Mouse (Mus musculus) heart, postnatal 0 days (tissue): Measurements from ENCODE around the gene Trim67. TPM values are rescaled to one million over a fixed set of nuclear protein-coding genes. Genes with fewer than 3 reads are reported as not detected.
A peak's percentile ranks its signal among the peaks of the same experiment; 100 is the strongest.

Experiments
- ATAC-seq: fragments of 200-750 bp; cut with Nextera tagmentation; 2 replicates; pipeline ENCODE4 v1.8.0; 2017; ENCODE audit warnings: low read depth, moderate number of reproducible peaks, moderate library complexity; ENCODE audit not compliant: insufficient read depth
- DNase-seq: peaks from one replicate; pipeline ENCODE4 v3.0.0-alpha.2; 2016; ENCODE audit warnings: low spot score
- H3K27ac ChIP-seq: fragments of 300-500 bp; sonication (generic); 2 replicates; pipeline ENCODE4 v1.5.1; 2014; ENCODE audit warnings: low read depth, mild to moderate bottlenecking
- H3K27me3 ChIP-seq: fragments of 300-500 bp; sonication (generic); 2 replicates; pipeline ENCODE4 v1.6.1; 2014; ENCODE audit warnings: low read length, mixed read lengths; ENCODE audit not compliant: control insufficient read depth, insufficient read depth
- H3K36me3 ChIP-seq: fragments of 300-500 bp; sonication (generic); replicated peaks from 2 replicates; pipeline ENCODE4 v1.6.1; 2014; ENCODE audit warnings: low read length, mixed read lengths; ENCODE audit not compliant: control insufficient read depth, insufficient read depth
- H3K4me1 ChIP-seq: fragments of 300-500 bp; sonication (generic); 2 replicates; pipeline ENCODE4 v1.6.1; 2014; ENCODE audit warnings: antibody characterized with exemption; ENCODE audit not compliant: control insufficient read depth, insufficient read depth
- H3K4me2 ChIP-seq: fragments of 300-500 bp; sonication (generic); 2 replicates; pipeline ENCODE4 v1.6.1; 2014; ENCODE audit warnings: low read depth, mild to moderate bottlenecking, low read length, moderate library complexity
- H3K4me3 ChIP-seq: fragments of 300-500 bp; sonication (generic); 2 replicates; pipeline ENCODE4 v1.5.1; 2014; ENCODE audit warnings: low read depth, low read length
- H3K9ac ChIP-seq: fragments of 300-500 bp; sonication (generic); replicated peaks from 2 replicates; pipeline ENCODE4 v1.6.1; 2014; ENCODE audit warnings: low read depth, low read length, mixed read lengths
- H3K9me3 ChIP-seq: fragments of 300-500 bp; sonication (generic); replicated peaks from 2 replicates; pipeline ENCODE4 v1.6.1; 2016; ENCODE audit warnings: low read length; ENCODE audit not compliant: control insufficient read depth
- CTCF ChIP-seq: IDR thresholded peaks from 2 replicates; pipeline ENCODE4 v1.5.1; 2016; ENCODE audit warnings: antibody characterized with exemption, control low read depth, low read depth
- EP300 ChIP-seq: IDR thresholded peaks from 2 replicates; pipeline ENCODE4 v1.6.1; 2016; ENCODE audit warnings: antibody characterized with exemption, low read depth
- WGBS: fragments of 180-500 bp; shearing (Covaris S2); extraction: QIAGEN DNeasy Blood & Tissue Kit; methylation state at CpG from one replicate; pipeline ENCODE4 v1.1.7; 2014; 5-methylcytosine and 5-hydroxymethylcytosine counted together
- polyA plus RNA-seq: library from polyadenylated mRNA; unstranded; fragments of >200 nt; fragmentation: Nextera tagmentation; extraction: Ambion mirVana; gene quantifications from 2 replicates; pipeline ENCODE4 v1.2.1, GENCODE M21; 2015
- total RNA-seq: library from RNA; depleted of rRNA; stranded (reverse); fragments of >200 nt; gene quantifications from 2 replicates; pipeline ENCODE4 v1.2.3, GENCODE M21; 2014; ENCODE audit warnings: low replicate concordance

The Trim67 gene
- total and polyA plus RNA-seq, 2 experiments from 2014 or later = 0.07 to 0.08 TPM

GRCm38 (mm10) chr8:124793661-124794485, 981 bp downstream of the Trim67 start:
- peak overlapping the region; percentile 59 for H3K4me3 ChIP-seq
- H3K9me3 ChIP-seq = no peaks in the 10 kb centered on the region
- TF ChIP-seq CTCF = no peak; the same call in 1 of the 2 replicates
- no peak for TF ChIP-seq EP300
- H3K4me1 ChIP-seq = peaks cover 21% of the 10 kb centered on the region
- ATAC-seq (peak; percentile 3; the same call in 1 of the 2 replicates), DNase-seq (no peak)
- H3K36me3 ChIP-seq = no peaks in the 10 kb centered on the region
- H3K9ac ChIP-seq = no peak overlapping the region
- under 1% methylated on average over 69 of the region's 81 CpGs for WGBS
- peak overlapping the region; percentile 97 for H3K4me2 ChIP-seq
- no peak overlapping the region for H3K27ac ChIP-seq
- H3K27me3 ChIP-seq = peaks cover 60% of the 10 kb centered on the region

DNA sequence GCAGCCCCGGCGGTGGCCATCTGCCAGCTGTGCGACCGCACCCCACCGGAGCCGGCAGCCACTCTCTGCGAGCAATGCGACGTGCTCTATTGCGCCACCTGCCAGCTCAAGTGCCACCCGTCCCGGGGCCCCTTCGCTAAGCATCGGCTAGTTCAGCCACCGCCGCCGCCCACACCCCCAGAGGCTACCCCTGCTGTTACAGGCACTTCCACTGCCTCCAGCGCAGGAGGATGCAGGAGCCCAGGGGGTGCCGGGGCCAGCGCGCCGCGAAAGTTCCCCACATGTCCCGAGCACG, 1.5 kb downstream of the Trim67 start:
- H3K9me3 ChIP-seq = no peaks in the 10 kb centered on the region
- TF ChIP-seq CTCF (peak; percentile 38), EP300 (no peak)
- no peak overlapping the region for H3K27ac ChIP-seq
- H3K4me1 ChIP-seq = peaks cover 21% of the 10 kb centered on the region
- no peaks in the 10 kb centered on the region for H3K36me3 ChIP-seq
- whole genome bisulfite sequencing = 0% methylated on average over 25 of the region's 25 CpGs
- DNase-seq (no peak), ATAC-seq (0 out of 2 replicates have a peak, but pooled peaks have one; percentile 3)
- peak overlapping the region; percentile 97 for H3K4me2 ChIP-seq
- H3K27me3 ChIP-seq = peaks cover 59% of the 10 kb centered on the region
- H3K9ac ChIP-seq = no peak overlapping the region
- peak overlapping the region; percentile 59 for H3K4me3 ChIP-seq

- H3K9ac ChIP-seq = no peak overlapping the region
- no peak overlapping the region for H3K4me2 ChIP-seq
- no peaks in the 10 kb centered on the region for H3K9me3 ChIP-seq
- no peak for DNase-seq
- H3K4me1 ChIP-seq = peaks cover 21% of the 10 kb centered on the region
- peaks cover 57% of the 10 kb centered on the region for H3K27me3 ChIP-seq
- no peak overlapping the region for H3K27ac ChIP-seq
- TF ChIP-seq EP300 = no peak
- TF ChIP-seq CTCF = no peak
- H3K36me3 ChIP-seq = no peaks in the 10 kb centered on the region
- 74% methylated on average over 8 of the region's 8 CpGs for WGBS
- H3K4me3 ChIP-seq = no peak overlapping the region
- ATAC-seq = no peak
Measured at GRCm38 (mm10) chr8:124795781-124796488, 3.0 kb downstream of the Trim67 start.

GRCm38 (mm10) chr8:124800542-124800941, 7.7 kb downstream of the Trim67 start:
- Histone ChIP-seq H3K9me3 (no peaks in the 10 kb centered on the region), H3K27me3 (peaks cover 23% of the 10 kb centered on the region), H3K27ac (no peak overlapping the region), H3K4me2 (no peak overlapping the region), H3K9ac (no peak overlapping the region), H3K4me1 (no peaks in the 10 kb centered on the region), H3K4me3 (no peak overlapping the region), H3K36me3 (no peaks in the 10 kb centered on the region)
- WGBS = 32% methylated on average over 11 of the region's 11 CpGs
- ATAC-seq (no peak), DNase-seq (no peak)
- TF ChIP-seq CTCF (no peak), EP300 (no peak)

DNA sequence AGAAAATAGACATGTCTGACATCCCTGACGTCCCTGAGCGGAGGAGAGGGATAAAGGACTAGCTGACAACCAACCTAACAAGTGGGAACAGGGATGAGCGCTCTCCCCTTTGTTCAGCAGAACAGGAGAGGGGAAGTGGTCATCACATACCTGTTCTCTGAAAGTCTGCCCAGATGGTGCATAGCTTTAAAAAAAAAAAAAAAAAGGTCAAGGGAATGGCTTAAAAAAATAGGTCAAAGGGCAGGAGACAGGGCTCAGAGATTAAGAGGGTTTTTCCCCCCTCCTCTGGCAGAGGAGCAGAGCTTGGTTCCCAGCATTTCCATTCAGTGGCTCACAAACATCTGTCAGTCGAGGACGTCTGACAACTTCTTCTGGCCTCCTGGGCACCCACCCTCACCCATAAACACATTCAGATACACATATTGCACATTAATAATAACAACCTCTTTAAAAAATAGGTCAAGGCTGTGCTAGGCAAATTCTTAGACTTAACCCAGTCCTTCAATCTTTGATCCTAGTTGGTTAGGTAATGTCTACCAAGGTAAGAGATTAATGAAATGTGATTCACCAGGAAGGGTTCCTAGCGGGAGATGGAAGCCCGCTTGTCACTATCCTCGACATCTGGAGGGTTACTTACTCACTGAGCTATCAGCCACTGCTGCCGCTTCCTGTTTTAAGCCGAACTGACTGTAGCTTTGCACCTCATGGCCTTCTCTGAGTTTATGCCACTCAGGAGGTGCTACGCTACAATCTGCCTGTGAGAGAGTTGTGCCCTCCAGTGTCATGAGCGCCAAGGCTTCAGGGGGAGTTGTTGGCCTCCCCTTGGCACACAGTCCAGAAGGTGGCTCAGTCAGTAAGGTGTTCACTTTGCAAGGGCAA, 11.2 kb downstream of the Trim67 start:
- no peaks in the 10 kb centered on the region for H3K36me3 ChIP-seq
- H3K9me3 ChIP-seq = no peaks in the 10 kb centered on the region
- no peak overlapping the region for H3K4me3 ChIP-seq
- ATAC-seq (no peak), DNase-seq (no peak)
- no peaks in the 10 kb centered on the region for H3K4me1 ChIP-seq
- 0 out of 2 replicates have a peak, but pooled peaks cover 3% of the 10 kb centered on the region for H3K27me3 ChIP-seq
- WGBS = 55% methylated on average over 12 of the region's 12 CpGs
- H3K4me2 ChIP-seq = no peak overlapping the region
- no peak for TF ChIP-seq EP300
- no peak for TF ChIP-seq CTCF
- no peak overlapping the region for H3K9ac ChIP-seq
- H3K27ac ChIP-seq = no peak overlapping the region
